Mouse (Mus musculus): ENCODE results near the gene Gm17324. TPM values are rescaled to one million over a fixed set of nuclear protein-coding genes. Genes with fewer than 3 reads are reported as not detected.
"Not testable (repeated sequence)": the region's sequence is repeated elsewhere in the genome, so short reads cannot be mapped to it uniquely, and the experiment has no call there.

Gm17324 gene
- 1 to 10 TPM in 1 of 2 experiments, under 1 TPM in 1; 0.88 to 1.8 TPM for total RNA-seq (2021)

- peak; percentile 82 to 91 for DNase-seq (ENCODE audit: extremely low spot score in 1 of 2, low spot score in 2 of 2)
- intact Hi-C loops (cut with DNase I): no loop called here
Observed at GRCm38 (mm10) chr9:78447973-78448873, at the start of gene Gm17324, which contains the start of gene Mto1. Gene Gm17324 (minus strand): TSS chr9:78448786. Gene Mto1 (plus strand): TSS chr9:78448208.

- intact Hi-C loops (cut with DNase I): no loop called here
- no peak for DNase-seq (ENCODE audit: extremely low spot score in 1 of 2, low spot score in 2 of 2)
Observed at GRCm38 (mm10) chr9:78493171-78493570, 44.6 kb upstream of the Gm17324 start.

DNA sequence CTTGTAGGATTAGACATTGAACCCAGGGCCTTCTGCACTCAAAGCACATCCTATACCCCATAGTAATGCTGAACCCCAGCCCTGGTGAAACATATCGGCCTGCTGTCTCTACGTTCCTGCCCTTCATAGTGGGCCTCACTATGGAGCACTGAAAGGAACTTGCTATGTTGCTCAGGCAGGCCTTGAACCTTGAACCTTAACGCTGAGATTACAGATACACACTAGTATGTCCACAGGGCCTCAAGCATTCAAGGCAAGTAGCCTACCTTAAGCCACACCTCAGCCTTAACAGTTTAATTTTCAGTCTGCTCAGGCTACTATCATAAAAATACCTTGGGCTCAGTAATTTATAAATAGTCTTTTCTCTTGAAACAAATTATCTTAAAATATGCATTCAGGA lies 43.7 kb upstream of the Gm17324 start:
- intact Hi-C loops (cut with DNase I): no loop called here
- no peak for DNase-seq (ENCODE audit: extremely low spot score in 1 of 2, low spot score in 2 of 2)

DNA sequence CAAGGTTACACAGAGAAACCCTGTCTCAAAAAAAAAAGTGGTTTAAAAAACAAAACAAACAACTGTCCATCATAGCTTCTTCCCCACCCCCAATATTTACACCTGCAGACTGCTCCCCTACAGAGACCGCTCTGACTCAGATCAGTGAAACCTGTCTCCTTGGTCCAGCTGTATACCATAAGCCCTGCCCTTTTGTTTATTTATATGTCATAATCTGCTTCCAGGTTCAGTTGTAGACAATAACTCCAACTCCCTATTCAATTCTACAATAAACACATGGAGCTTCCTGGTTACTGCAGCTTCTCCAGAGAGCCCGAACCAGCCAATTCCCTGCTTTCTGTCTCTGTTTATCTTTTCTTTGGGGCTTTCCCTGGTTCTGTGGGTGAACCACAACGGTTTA lies 42.6 kb upstream of the Gm17324 start:
- intact Hi-C loops (cut with DNase I): no loop called here

DNA sequence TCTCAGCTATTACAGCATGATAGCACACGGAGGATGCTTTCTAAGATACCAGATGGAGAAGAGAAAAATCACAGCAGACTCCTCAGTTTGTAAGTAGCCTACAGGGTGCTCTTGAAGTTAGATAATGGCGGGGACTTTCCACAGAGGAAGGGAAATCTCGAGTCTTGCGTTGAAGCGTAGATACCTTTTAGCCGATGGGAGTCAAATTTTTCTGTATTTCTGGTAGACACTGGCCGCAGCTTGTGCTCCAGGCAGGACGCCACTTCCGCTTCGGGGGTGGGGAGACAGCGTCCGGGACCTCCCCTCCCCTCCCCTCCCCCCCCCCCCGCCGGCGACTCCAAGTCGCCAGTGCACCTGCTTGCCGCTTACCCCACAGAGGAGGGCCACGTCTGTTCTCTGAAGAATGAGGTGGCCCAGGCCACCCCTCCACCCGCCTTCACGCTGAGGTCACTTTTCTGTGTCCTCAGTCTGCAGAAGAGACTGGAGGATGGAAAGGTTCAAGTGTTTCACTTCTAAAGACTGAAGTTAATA lies 40.4 kb upstream of the Gm17324 start, which contains the start of gene Eef1a1:
Eef1a1 (minus strand) TSS at position 262 of the 531 bp plus-strand sequence.
- intact Hi-C loops (cut with DNase I): loop anchor here (5.0 kb wide), 1 partner anchor 33 kb away; no protein-coding TSS in a partner anchor
- peak in 1 of 2 experiments; percentile 81 for DNase-seq (ENCODE audit: extremely low spot score in 1 of 2, low spot score in 2 of 2)

More for the DNA sequence above, 42.6 kb upstream of the Gm17324 start:
- DNase-seq (ENCODE audit: extremely low spot score in 1 of 2, low spot score in 2 of 2): no peak

DNA sequence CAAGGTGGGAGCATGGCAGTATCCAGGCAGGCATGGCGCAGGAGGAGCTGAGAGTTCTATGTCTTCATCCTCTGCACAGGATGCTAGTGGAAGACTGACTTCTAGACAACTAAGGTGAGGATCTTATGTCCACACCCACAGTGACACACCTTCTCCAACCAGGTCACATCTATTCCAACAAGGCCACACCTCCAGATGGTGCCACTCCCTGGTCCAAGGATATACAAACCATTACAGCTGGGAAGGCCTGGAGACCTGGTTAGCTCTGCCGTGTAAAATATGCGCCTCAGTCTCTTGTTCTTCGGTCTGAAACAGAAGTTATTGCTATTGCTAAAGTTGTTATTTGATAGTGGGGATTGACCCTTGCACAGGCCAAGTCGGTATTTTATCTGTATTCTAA lies 39.4 kb upstream of the Gm17324 start:
- intact Hi-C loops (cut with DNase I): loop anchor here (5.0 kb wide), 1 partner anchor 34 kb away; no protein-coding TSS in a partner anchor
- not testable (repeated sequence) for DNase-seq (ENCODE audit: extremely low spot score in 1 of 2, low spot score in 2 of 2)

GRCm38 (mm10) chr9:78484660-78485059 lies 36.1 kb upstream of the Gm17324 start:
- intact Hi-C loops (cut with DNase I): loop anchor here (5.0 kb wide), 1 partner anchor 38 kb away; no protein-coding TSS in a partner anchor
- DNase-seq (ENCODE audit: extremely low spot score in 1 of 2, low spot score in 2 of 2): no peak

- intact Hi-C loops (cut with DNase I): no loop called here
- no peak for DNase-seq (ENCODE audit: extremely low spot score in 1 of 2, low spot score in 2 of 2)
Observed at GRCm38 (mm10) chr9:78482386-78482785, 33.8 kb upstream of the Gm17324 start.

- peak; percentile 95 to 97 for DNase-seq (ENCODE audit: extremely low spot score in 1 of 2, low spot score in 2 of 2)
- intact Hi-C loops (cut with DNase I): no loop called here
Observed at GRCm38 (mm10) chr9:78481423-78482331, 33.1 kb upstream of the Gm17324 start.

- intact Hi-C loops (cut with DNase I): no loop called here
- DNase-seq (ENCODE audit: extremely low spot score in 1 of 2, low spot score in 2 of 2): peak; percentile 59 to 90
Observed at GRCm38 (mm10) chr9:78480706-78481358, 32.2 kb upstream of the Gm17324 start.

GRCm38 (mm10) chr9:78480227-78480626 lies 31.6 kb upstream of the Gm17324 start:
- DNase-seq (ENCODE audit: extremely low spot score in 1 of 2, low spot score in 2 of 2); intact Hi-C loops (cut with DNase I): not testable (repeated sequence)

DNA sequence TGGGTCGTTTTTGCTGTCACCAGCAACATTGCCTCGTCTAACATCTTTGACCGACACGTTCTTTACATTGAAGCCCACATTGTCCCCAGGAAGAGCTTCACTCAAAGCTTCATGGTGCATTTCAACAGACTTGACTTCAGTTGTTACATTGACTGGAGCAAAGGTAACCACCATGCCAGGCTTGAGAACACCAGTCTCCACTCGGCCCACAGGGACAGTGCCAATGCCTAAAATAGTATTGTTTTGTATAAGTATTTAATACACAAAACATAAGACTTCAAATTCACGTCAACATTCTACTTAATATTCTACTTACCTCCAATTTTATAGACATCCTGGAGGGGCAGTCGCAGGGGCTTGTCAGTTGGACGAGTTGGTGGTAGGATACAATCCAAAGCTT lies 30.7 kb upstream of the Gm17324 start:
- DNase-seq (ENCODE audit: extremely low spot score in 1 of 2, low spot score in 2 of 2); intact Hi-C loops (cut with DNase I): not testable (repeated sequence)

DNA sequence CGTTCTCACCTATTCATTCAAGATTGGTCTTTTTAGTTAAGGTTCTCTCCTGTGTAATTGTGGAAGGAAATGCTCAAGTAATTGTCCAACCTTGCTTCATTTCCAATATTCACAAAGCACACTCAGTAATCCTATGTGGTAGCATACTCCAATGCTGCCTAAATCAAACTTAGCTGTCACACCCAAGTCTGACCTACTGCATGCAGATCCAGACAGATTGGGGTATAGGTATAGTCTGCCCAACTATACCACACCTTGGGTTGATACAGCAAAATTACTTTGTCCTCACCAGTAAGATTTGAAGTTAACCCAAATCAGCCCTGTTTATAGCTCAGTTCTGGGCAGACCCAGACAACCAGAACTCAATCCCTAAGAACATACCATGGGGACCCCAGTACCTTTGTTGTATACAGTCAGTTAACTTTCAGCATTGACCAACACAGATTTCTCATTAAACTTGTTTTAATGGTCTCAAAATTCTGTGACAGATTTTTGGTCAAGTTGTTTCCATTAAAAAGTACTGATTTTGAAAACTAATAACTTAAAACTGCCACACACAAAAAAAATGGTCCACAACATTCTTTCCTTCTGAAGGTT lies 29.5 kb upstream of the Gm17324 start:
- DNase-seq (ENCODE audit: extremely low spot score in 1 of 2, low spot score in 2 of 2); intact Hi-C loops (cut with DNase I): not testable (repeated sequence)

GRCm38 (mm10) chr9:78477021-78477551 lies 28.5 kb upstream of the Gm17324 start:
- intact Hi-C loops (cut with DNase I): no loop called here
- DNase-seq (ENCODE audit: extremely low spot score in 1 of 2, low spot score in 2 of 2): no peak

- no peak for DNase-seq (ENCODE audit: extremely low spot score in 1 of 2, low spot score in 2 of 2)
- intact Hi-C loops (cut with DNase I): no loop called here
Observed at GRCm38 (mm10) chr9:78476531-78477020, 28.0 kb upstream of the Gm17324 start.

DNA sequence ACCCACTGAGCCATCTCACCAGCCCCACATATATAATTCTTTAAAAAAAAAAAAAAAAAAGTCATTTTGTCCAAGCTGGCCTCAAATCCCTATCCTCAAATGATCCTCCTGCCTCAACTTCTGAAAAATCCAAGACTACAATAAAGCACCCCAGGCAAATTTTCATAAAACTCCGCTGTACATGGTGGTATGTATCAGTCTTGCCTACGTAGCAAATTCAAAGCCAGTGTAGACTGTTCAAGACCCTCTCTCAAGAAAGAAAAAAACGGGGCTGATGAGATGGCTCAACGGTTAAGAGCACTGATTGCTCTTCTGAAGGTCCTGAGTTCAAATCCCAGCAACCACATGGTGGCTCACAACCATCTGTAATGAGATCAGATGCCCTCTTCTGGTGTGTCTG lies 27.3 kb upstream of the Gm17324 start:
- no peak for DNase-seq (ENCODE audit: extremely low spot score in 1 of 2, low spot score in 2 of 2)
- intact Hi-C loops (cut with DNase I): no loop called here

DNA sequence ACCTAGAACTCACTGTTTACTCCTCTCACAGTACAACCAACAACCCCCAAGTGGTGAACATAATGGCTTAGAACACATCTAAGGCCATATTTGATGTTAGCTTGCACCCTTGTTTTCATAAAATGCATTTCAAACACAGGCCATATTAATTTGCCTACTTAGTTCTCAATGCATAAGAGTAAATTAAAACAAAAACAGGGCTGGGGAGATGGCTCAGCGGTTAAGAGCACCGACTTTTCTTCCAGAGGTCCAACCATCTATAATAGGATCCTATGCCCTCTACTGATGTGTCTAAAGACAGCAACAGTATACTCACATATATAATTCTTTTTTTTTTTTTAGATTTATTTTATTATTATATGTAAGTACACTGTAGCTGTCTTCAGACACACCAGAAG lies 26.8 kb upstream of the Gm17324 start:
- intact Hi-C loops (cut with DNase I): no loop called here
- no peak for DNase-seq (ENCODE audit: extremely low spot score in 1 of 2, low spot score in 2 of 2)

Data from left cerebral cortex, postnatal 10 days (tissue).